Mouse (Mus musculus) testis, adult 2 months (tissue): Measurements from ENCODE around the gene Csrnp2. TPM values are rescaled to one million over a fixed set of nuclear protein-coding genes. Genes with fewer than 3 reads are reported as not detected.

ENCODE experiments used
- H3K27ac ChIP-seq: fragments of 200-500 bp; 2 replicates; pipeline ENCODE4 v1.5.1; 2012; ENCODE audit warnings: low read depth, low read length; ENCODE audit not compliant: control insufficient read depth, insufficient read depth
- H3K27me3 ChIP-seq: fragments of 200-500 bp; 2 replicates; pipeline ENCODE4 v1.6.1; 2012; ENCODE audit warnings: mild to moderate bottlenecking, low read length, moderate library complexity; ENCODE audit not compliant: control insufficient read depth, insufficient read depth
- H3K36me3 ChIP-seq: fragments of 200-500 bp; 2 replicates; pipeline ENCODE4 v1.6.1; 2012; ENCODE audit warnings: mild to moderate bottlenecking, low read length; ENCODE audit not compliant: control insufficient read depth, insufficient read depth
- H3K4me1 ChIP-seq: fragments of 200-500 bp; 2 replicates; pipeline ENCODE4 v1.6.1; 2012; ENCODE audit warnings: low read length; ENCODE audit not compliant: control insufficient read depth, insufficient read depth
- H3K4me3 ChIP-seq: fragments of 200-500 bp; 2 replicates; pipeline ENCODE4 v1.5.1; 2012; ENCODE audit warnings: low read depth, mild to moderate bottlenecking, low read length, moderate library complexity, mixed read lengths; ENCODE audit not compliant: control insufficient read depth
- CTCF ChIP-seq: fragments of 200-500 bp; IDR thresholded peaks from 2 replicates; pipeline ENCODE4 v1.5.1; 2012; ENCODE audit warnings: low read depth, mild to moderate bottlenecking, inconsistent platforms, low read length, moderate library complexity; ENCODE audit not compliant: control insufficient read depth, insufficient read depth, insufficient replicate concordance
- POLR2A ChIP-seq: fragments of 200-500 bp; IDR thresholded peaks from 2 replicates; pipeline ENCODE4 v1.6.1; 2012; ENCODE audit warnings: low read depth, mild to moderate bottlenecking, inconsistent platforms, low read length, moderate library complexity; ENCODE audit not compliant: control insufficient read depth
- polyA plus RNA-seq: library from polyadenylated mRNA; depleted of rRNA; stranded (reverse); fragments of >200 nt; gene quantifications from 2 replicates; pipeline ENCODE4 v1.2.3, GENCODE M21; 2012; rRNA removed

Csrnp2 gene
- polyA plus RNA-seq, 1 experiment: 12.5 TPM

GRCm38 (mm10) chr15:100429959-100430565 lies 65.2 kb downstream of the Csrnp2 start:
- Histone ChIP-seq H3K36me3 (no peaks in the 10 kb centered on the region), H3K4me1 (no peaks in the 10 kb centered on the region), H3K27me3 (no peaks in the 10 kb centered on the region), H3K4me3 (no peak overlapping the region), H3K27ac (peak overlapping the region; percentile 61; the same call in 1 of the 2 replicates)
- TF ChIP-seq CTCF: no peak
- no peak for TF ChIP-seq POLR2A

Other genes starting within 250 kb of the Csrnp2 start
- 27.5 and 36.5 TPM in 2 replicates for gene Tmprss12, start 214.7 kb downstream of the Csrnp2 start, polyA plus RNA-seq
- 5.0 TPM in 2 replicates for gene Mettl7a1, start 191.3 kb downstream of the Csrnp2 start, polyA plus RNA-seq
- gene Mettl7a3, start 160.6 kb downstream of the Csrnp2 start, polyA plus RNA-seq: not detected in 2 replicates
- not detected in 2 replicates for gene Methig1, start 142.3 kb downstream of the Csrnp2 start, polyA plus RNA-seq
- not detected in 2 replicates for gene Mettl7a2, start 142.3 kb downstream of the Csrnp2 start, polyA plus RNA-seq
- gene Higd1c, start 130.9 kb downstream of the Csrnp2 start, polyA plus RNA-seq: not detected in 2 replicates
- gene Gm5475, start 73.3 kb downstream of the Csrnp2 start, polyA plus RNA-seq: 0.19 and 0.30 TPM in 2 replicates
- 29.3 and 38.4 TPM in 2 replicates for gene Slc11a2, start 70.4 kb downstream of the Csrnp2 start, polyA plus RNA-seq
- 18.8 and 20.0 TPM in 2 replicates for gene Letmd1, start 26.5 kb downstream of the Csrnp2 start, polyA plus RNA-seq
- gene Tfcp2, start 56.5 kb upstream of the Csrnp2 start, polyA plus RNA-seq: 10.4 and 11.3 TPM in 2 replicates
- gene Pou6f1, start 104.5 kb upstream of the Csrnp2 start, polyA plus RNA-seq: 38.2 and 38.9 TPM in 2 replicates
- gene Dazap2, start 119.9 kb upstream of the Csrnp2 start, polyA plus RNA-seq: 242 and 282 TPM in 2 replicates
- gene Smagp, start 141.5 kb upstream of the Csrnp2 start, polyA plus RNA-seq: 3.6 and 4.9 TPM in 2 replicates
- gene Bin2, start 174.1 kb upstream of the Csrnp2 start, polyA plus RNA-seq: 19.3 and 19.7 TPM in 2 replicates
- gene Cela1, start 192.4 kb upstream of the Csrnp2 start, polyA plus RNA-seq: 1.3 and 1.6 TPM in 2 replicates
- 0.67 and 0.78 TPM in 2 replicates for gene Galnt6, start 233.9 kb upstream of the Csrnp2 start, polyA plus RNA-seq